Mouse (Mus musculus): ENCODE measurements around the gene Ptpn11. TPM values are rescaled to one million over a fixed set of nuclear protein-coding genes. Genes with fewer than 3 reads are reported as not detected.
"Not testable (repeated sequence)": the region's sequence is repeated elsewhere in the genome, so short reads cannot be mapped to it uniquely, and the experiment has no call there.

The Ptpn11 gene
- polyA plus RNA-seq, 1 experiment = 2.0 TPM

DNA sequence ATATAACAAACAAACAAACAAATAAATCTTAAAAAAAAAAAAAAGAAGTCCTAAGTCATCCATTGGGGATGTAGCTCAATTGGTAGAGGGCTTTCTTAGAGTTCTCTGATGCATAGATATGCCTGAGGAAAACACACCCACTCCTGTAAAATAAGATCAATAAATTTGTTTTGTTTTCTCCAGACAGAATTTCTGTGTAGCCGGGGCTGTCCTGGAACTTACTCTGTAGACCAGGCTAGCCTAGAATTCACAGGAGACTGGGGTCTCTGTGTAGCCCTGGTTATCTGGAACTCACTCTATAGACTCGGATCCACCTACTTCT, 26.1 kb upstream of the Ptpn11 start:
- TF ChIP-seq GATA1 (IDR thresholded peaks at IDR 0.05; ENCODE audit: low read length) (no peak), TAL1 (IDR thresholded peaks at IDR 0.05; ENCODE audit: low read length) (no peak)
- Histone ChIP-seq H3K27me3 (ENCODE audit: control insufficient read depth) (no peaks in the 10 kb centered on the region), H3K9me3 (ENCODE audit: control insufficient read depth, low read length) (peaks cover 1% of the 10 kb centered on the region; the same call in 1 of the 2 replicates), H3K4me1 (ENCODE audit: control insufficient read depth) (peaks cover 58% of the 10 kb centered on the region), H3K36me3 (ENCODE audit: control insufficient read depth) (peaks cover 41% of the 10 kb centered on the region), H3K4me3 (replicated peaks) (no peak overlapping the region)

- not testable (repeated sequence) for H3K9me3 ChIP-seq (ENCODE audit: control insufficient read depth, low read length); H3K27me3 ChIP-seq (ENCODE audit: control insufficient read depth)
- peaks cover 41% of the 10 kb centered on the region for H3K36me3 ChIP-seq (ENCODE audit: control insufficient read depth)
- peaks cover 55% of the 10 kb centered on the region for H3K4me1 ChIP-seq (ENCODE audit: control insufficient read depth)
- H3K4me3 ChIP-seq (replicated peaks) = peak overlapping the region; percentile 38
These were observed 25.6 kb upstream of the Ptpn11 start for GRCm38 (mm10) chr5:121216584-121217312.

DNA sequence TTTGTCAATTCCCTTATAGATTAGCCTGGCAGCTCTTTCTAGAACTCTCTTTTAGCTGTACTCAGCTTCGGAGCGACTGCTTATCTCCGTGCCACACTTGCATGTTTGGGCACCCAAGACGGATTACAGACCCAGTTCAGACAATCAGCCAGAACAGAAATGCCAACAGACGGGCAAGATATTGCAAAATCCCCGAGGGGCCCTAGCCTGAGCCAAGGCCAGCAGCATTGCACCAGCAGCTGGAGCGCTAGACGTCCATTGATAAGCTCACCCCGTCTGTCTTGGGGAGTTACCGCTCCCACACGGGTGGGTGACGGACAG, 24.9 kb upstream of the Ptpn11 start:
- H3K4me1 ChIP-seq (ENCODE audit: control insufficient read depth) = peaks cover 55% of the 10 kb centered on the region
- H3K4me3 ChIP-seq (replicated peaks) = peak overlapping the region; percentile 38
- H3K36me3 ChIP-seq (ENCODE audit: control insufficient read depth) = peaks cover 42% of the 10 kb centered on the region
- peaks cover 5% of the 10 kb centered on the region; the same call in 1 of the 2 replicates for H3K9me3 ChIP-seq (ENCODE audit: control insufficient read depth, low read length)
- no peaks in the 10 kb centered on the region for H3K27me3 ChIP-seq (ENCODE audit: control insufficient read depth)
- TF ChIP-seq TAL1 (IDR thresholded peaks at IDR 0.05; ENCODE audit: low read length) (peak; percentile 97), GATA1 (IDR thresholded peaks at IDR 0.05; ENCODE audit: low read length) (peak; percentile 98)

GRCm38 (mm10) chr5:121215380-121216125, 24.4 kb upstream of the Ptpn11 start:
- H3K4me3 ChIP-seq (replicated peaks) = peak overlapping the region; percentile 38

DNA sequence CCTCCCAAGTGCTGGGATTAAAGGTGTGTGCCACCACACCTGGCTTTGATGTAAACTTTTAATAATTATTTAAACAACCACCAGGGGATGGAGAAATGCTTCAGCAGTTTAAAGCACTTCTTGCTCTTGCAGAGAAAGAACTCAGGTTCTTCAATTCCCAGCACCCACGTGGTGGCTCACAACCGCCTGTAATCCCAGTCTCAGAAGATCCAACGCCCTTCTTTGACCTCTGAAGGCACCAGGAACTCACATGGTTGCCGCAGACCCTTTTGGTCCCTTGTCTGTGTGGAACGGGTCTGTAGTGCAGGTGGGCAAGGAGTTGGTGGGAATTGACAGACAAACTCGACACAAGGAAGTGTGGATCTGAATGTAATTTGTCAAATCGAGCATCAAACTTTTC, 23.5 kb upstream of the Ptpn11 start:
- peaks cover 56% of the 10 kb centered on the region for H3K36me3 ChIP-seq (ENCODE audit: control insufficient read depth)
- H3K27me3 ChIP-seq (ENCODE audit: control insufficient read depth) = no peaks in the 10 kb centered on the region
- peaks cover 5% of the 10 kb centered on the region; the same call in 1 of the 2 replicates for H3K9me3 ChIP-seq (ENCODE audit: control insufficient read depth, low read length)
- H3K4me3 ChIP-seq (replicated peaks) = no peak overlapping the region
- H3K4me1 ChIP-seq (ENCODE audit: control insufficient read depth) = peaks cover 52% of the 10 kb centered on the region
- TF ChIP-seq TAL1 (IDR thresholded peaks at IDR 0.05; ENCODE audit: low read length) = no peak
- no peak for TF ChIP-seq GATA1 (IDR thresholded peaks at IDR 0.05; ENCODE audit: low read length)

More at GRCm38 (mm10) chr5:121215380-121216125, 24.4 kb upstream of the Ptpn11 start:
- Histone ChIP-seq H3K27me3 (ENCODE audit: control insufficient read depth) (no peaks in the 10 kb centered on the region), H3K36me3 (ENCODE audit: control insufficient read depth) (peaks cover 47% of the 10 kb centered on the region), H3K9me3 (ENCODE audit: control insufficient read depth, low read length) (peaks cover 5% of the 10 kb centered on the region; the same call in 1 of the 2 replicates), H3K4me1 (ENCODE audit: control insufficient read depth) (peaks cover 55% of the 10 kb centered on the region)
- no peak for TF ChIP-seq GATA1 (IDR thresholded peaks at IDR 0.05; ENCODE audit: low read length)

- H3K4me1 ChIP-seq (ENCODE audit: control insufficient read depth) = peaks cover 45% of the 10 kb centered on the region
- TF ChIP-seq GATA1 (IDR thresholded peaks at IDR 0.05; ENCODE audit: low read length) (no peak), TAL1 (IDR thresholded peaks at IDR 0.05; ENCODE audit: low read length) (no peak)
- no peaks in the 10 kb centered on the region for H3K27me3 ChIP-seq (ENCODE audit: control insufficient read depth)
- peaks cover 72% of the 10 kb centered on the region for H3K36me3 ChIP-seq (ENCODE audit: control insufficient read depth)
- H3K4me3 ChIP-seq (replicated peaks) = no peak overlapping the region
- peaks cover 5% of the 10 kb centered on the region; the same call in 1 of the 2 replicates for H3K9me3 ChIP-seq (ENCODE audit: control insufficient read depth, low read length)
These were observed 20.9 kb upstream of the Ptpn11 start for GRCm38 (mm10) chr5:121212108-121212507.

DNA sequence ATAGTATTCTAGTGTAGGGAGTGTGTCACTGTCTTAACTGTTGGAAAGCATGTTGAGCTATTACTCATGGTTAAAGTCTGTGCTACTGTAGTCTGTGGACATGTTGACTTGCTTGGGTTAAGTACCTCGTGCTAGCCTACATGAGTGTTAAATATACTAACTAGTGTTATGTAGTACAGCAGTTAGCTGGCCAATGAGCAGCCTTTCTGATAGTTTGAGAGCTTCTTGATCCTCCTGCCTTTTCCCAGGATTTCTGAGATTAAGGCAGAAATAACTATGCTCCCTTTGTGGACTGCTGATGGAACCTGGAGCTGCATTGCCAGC, 19.4 kb upstream of the Ptpn11 start:
- no peak for TF ChIP-seq GATA1 (IDR thresholded peaks at IDR 0.05; ENCODE audit: low read length)
- TF ChIP-seq TAL1 (IDR thresholded peaks at IDR 0.05; ENCODE audit: low read length) = no peak
- Histone ChIP-seq H3K9me3 (ENCODE audit: control insufficient read depth, low read length) (peaks cover 5% of the 10 kb centered on the region; the same call in 1 of the 2 replicates), H3K36me3 (ENCODE audit: control insufficient read depth) (peaks cover 87% of the 10 kb centered on the region), H3K27me3 (ENCODE audit: control insufficient read depth) (no peaks in the 10 kb centered on the region), H3K4me1 (ENCODE audit: control insufficient read depth) (peaks cover 46% of the 10 kb centered on the region), H3K4me3 (replicated peaks) (no peak overlapping the region)

DNA sequence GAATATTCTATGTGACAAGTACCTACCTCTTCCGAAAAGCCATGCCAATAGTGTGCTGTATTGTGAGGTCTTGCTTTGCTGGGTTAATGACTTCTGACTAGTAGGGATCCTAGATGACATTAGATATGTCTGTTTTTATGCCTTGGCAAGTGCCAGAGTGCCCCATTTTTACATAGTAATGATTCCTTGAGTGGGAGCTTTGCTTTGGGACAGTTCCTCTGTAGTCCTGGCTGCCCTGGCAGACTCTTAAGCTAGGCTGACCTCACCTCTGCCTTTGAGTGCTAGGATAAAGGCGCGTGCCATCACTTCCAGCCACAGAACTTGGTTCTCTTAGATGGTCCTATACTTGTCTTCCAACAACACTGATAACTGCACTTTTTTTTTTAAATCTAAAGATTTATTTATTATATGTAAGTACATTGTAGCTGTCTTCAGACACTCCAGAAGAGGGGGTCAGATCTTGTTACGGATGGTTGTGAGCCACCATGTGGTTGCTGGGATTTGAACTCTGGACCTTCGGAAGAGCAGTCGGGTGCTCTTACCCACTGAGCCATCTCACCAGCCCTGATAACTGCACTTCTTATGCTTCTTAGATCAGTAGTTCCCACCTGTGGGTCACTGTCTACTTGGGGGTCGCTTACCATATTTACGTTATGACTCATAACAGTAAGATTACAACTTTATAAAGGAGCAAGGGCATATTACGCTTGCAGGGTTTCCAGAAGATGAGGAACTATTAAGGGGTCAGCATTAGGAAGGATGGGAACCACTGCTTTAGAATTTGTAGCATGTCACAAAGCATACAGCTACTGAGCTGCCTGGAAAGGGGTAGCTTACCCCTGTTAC, 18.8 kb upstream of the Ptpn11 start:
- H3K27me3 ChIP-seq (ENCODE audit: control insufficient read depth) = no peaks in the 10 kb centered on the region

GRCm38 (mm10) chr5:121206984-121207383, 15.8 kb upstream of the Ptpn11 start:
- H3K36me3 ChIP-seq (ENCODE audit: control insufficient read depth) = peaks cover 70% of the 10 kb centered on the region
- no peaks in the 10 kb centered on the region for H3K27me3 ChIP-seq (ENCODE audit: control insufficient read depth)
- peaks cover 1% of the 10 kb centered on the region; the same call in 1 of the 2 replicates for H3K9me3 ChIP-seq (ENCODE audit: control insufficient read depth, low read length)
- peaks cover 48% of the 10 kb centered on the region for H3K4me1 ChIP-seq (ENCODE audit: control insufficient read depth)
- H3K4me3 ChIP-seq (replicated peaks) = peak overlapping the region; percentile 97
- no peak for TF ChIP-seq TAL1 (IDR thresholded peaks at IDR 0.05; ENCODE audit: low read length)
- no peak for TF ChIP-seq GATA1 (IDR thresholded peaks at IDR 0.05; ENCODE audit: low read length)

More for the DNA sequence above, 18.8 kb upstream of the Ptpn11 start:
- Histone ChIP-seq H3K9me3 (ENCODE audit: control insufficient read depth, low read length) (peaks cover 5% of the 10 kb centered on the region; the same call in 1 of the 2 replicates), H3K4me3 (replicated peaks) (no peak overlapping the region), H3K36me3 (ENCODE audit: control insufficient read depth) (peaks cover 89% of the 10 kb centered on the region), H3K4me1 (ENCODE audit: control insufficient read depth) (peaks cover 42% of the 10 kb centered on the region)
- no peak for TF ChIP-seq TAL1 (IDR thresholded peaks at IDR 0.05; ENCODE audit: low read length)
